Mouse (Mus musculus) urinary bladder, postnatal 36 days (tissue): Measurements from ENCODE around the gene Frmd4a.

Experiments used
- DNase-seq, 2 experiments: peaks; one replicate each; pipeline ENCODE4 v3.0.0; 2022; ENCODE audit warnings: low spot score in 2 of 2, mixed read lengths in 1 of 2

Frmd4a gene

GRCm38 (mm10) chr2:4486185-4486584 lies 468.7 kb downstream of the Frmd4a start:
- no peak for DNase-seq

DNA sequence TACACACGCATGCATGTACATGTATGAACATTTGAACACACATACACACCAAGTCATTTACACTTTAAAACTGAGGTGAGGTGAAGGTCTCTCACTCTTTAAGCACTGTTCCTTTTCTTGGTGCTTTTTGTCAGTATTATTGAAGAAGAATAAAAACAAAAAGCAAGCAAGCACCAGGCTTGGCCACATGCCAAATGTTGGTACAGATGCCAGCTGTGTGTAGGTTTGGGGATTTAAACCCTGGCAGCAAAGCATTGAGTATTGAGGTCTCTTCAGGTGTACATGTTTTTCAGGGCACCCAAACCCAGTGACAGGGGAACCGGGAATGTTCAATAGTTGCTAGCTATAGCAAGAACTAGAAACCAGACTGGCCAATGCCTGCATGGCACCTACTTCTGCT lies 469.8 kb downstream of the Frmd4a start:
- DNase-seq = no peak

GRCm38 (mm10) chr2:4490845-4491244 lies 473.3 kb downstream of the Frmd4a start:
- DNase-seq = no peak

DNA sequence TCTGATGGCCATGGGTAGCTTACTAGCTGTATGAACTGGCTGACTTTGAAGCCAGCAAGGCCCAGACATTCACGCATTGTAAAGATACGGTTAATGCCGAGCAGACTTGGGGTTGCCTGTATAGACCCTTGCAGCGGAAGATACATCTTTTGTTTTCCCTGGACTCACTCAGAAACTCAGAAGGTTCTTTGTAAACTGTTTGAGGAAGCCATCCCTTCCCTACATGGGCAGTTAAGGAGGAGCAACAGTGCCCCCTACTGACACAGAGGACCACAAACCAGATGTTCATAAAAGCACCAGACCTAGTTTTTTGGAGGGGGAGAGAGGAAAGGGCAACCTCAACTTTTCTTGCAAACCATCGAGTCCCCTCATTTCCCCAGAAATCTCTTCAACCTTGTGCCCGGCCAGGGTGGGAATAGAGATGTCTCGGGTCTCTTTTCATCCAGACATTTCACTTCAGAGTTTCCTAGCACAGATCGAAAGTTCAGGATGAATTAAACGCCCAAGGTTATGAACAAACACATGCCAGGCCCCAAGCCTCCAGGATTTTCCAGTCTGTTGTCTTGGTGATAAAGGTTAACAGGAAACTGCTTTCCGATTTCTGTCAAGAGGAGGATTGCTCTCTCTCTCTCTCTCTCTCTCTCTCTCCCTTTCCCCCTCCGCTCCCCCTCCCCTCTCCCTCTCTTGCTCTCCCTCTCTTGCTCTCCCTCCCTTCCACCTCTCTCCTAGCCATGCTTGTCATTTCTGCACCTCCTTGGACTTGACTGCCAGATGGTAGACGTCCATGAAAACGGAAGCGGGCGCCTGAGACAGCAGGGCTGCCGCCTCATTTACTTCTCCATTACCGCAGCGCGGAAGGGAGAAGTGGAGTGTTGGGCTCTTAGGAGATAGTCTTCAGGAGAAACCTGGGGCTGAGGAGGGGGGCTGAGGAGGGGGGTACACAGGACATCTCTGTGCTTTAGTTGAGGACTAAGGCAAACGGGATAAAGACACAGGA lies 475.3 kb downstream of the Frmd4a start:
- peak; percentile 65 to 75 for DNase-seq

- DNase-seq = no peak
These were observed 477.0 kb downstream of the Frmd4a start for GRCm38 (mm10) chr2:4494478-4494877.

DNA sequence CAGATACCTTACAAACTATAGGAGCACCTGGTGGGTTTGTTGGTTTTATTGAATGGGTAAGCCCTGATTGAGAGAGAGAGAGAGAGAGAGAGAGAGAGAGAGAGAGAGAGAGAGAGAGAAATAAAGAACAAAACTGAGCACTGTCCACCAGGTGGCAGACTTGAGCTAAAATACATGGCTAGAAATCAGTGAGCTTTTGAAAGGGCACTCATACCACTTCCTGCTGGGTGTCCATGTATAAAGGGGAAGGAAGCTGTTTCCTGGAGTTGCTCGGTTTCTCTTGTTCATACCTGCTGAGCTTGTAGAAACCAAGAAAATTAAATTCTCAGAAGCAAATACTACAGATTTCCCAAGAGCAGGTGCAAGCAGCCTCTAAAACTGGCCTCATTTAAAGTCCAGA lies 481.7 kb downstream of the Frmd4a start:
- peak; percentile 50 to 57 for DNase-seq

GRCm38 (mm10) chr2:4499916-4500315 lies 482.4 kb downstream of the Frmd4a start:
- DNase-seq = no peak

DNA sequence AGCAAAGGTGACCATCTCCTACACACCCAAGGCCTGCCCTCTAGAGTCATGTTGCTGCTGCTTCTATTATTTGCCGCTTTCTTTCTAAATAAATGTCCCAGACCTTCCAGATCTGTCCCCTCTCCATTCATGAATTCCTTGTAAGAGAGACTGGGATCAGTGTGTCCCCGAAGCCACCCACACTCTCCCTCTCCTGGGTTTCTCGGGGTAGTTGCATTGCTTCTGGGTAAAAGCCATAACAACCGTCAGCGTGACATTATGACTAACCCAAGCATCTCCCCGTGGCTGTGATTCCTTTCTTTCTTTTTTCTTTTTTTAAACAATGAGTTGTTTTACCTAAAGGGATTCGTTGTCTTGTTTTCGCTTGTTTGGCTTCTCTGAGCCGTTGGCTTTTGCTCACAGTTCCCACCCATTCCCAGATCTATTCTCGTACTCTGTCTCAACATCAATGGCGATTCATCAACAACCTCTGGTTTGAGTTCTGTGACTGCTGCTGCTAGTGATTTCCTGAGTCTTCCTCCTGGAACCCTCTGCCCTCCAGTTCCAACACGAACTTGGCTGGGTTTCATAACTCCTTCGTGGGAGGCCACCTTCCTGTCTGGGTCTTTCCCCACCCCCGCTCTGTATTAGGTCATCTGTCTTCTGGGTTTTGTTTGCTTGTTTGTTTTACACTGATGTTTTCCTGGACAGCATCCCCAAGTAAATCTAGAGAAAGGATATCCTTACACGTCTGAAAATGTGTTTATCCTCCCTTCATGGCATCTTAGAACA lies 483.9 kb downstream of the Frmd4a start:
- DNase-seq = no peak

DNA sequence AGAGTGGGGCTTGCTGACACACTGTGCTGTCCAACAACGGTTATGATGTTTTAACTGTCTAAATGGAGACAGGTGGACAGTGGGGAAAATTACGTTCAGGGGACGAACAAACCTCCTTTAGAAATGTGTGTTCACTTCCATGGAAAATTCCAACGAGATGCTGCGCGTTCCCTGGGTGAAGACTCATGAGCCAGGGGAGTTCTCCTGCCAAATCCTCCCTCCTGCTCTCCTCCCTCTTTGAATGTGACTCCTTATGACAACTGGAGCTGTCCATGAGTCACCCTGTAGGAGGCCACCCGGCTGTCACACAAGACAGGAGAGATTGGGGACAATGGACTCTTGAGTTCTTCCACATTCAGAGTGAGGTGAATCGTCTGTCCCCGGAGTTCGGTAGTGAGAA lies 486.9 kb downstream of the Frmd4a start:
- DNase-seq = no peak

- no peak for DNase-seq
These were observed 488.2 kb downstream of the Frmd4a start for GRCm38 (mm10) chr2:4505695-4506094.

GRCm38 (mm10) chr2:4506659-4507058 lies 489.1 kb downstream of the Frmd4a start:
- no peak for DNase-seq

GRCm38 (mm10) chr2:4507887-4508615 lies 490.5 kb downstream of the Frmd4a start:
- no peak for DNase-seq

- DNase-seq = no peak
These were observed 491.6 kb downstream of the Frmd4a start for GRCm38 (mm10) chr2:4508959-4509615.

- no peak for DNase-seq
These were observed 492.2 kb downstream of the Frmd4a start for GRCm38 (mm10) chr2:4509739-4510138.

DNA sequence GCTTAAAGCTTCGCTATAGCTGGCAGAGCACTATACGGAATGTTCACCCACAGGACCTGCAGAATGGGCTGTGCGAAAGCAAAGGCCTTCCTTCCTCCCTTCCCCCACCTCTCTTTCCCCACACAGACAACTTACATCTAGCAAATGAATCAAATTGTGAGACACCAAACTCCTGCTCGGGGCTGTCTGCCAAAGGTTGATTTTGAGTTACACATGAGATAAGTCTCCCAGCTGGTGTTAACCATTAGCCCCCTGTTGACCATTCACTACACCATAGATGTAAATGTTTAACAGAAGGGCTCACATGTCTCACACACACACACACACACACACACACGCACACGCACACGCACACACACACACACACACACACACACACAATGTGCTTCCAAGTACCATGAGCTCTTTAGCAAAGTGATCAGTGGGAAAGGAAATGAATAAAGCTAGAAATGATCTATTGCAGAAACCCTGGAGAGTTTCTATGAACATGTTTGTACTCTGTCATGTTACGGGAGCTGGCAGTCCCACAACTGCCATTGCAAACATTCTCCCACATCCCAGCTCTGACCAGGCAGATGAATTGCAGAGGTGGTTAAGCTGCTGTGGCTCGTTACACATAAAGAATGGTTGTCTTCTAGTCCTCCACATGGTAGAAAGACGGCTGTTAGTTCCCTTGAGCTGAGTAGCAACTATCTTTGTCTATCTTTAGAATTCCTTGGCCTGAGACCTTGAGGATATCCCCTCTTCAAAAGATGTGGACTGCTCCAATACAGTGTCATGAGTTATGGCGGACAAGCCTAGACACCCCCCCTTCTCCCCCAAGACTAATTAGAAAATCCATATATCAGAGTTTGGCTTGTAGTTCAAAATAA lies 492.9 kb downstream of the Frmd4a start:
- no peak for DNase-seq

- DNase-seq = no peak
These were observed 493.5 kb downstream of the Frmd4a start for GRCm38 (mm10) chr2:4511080-4511386.

DNA sequence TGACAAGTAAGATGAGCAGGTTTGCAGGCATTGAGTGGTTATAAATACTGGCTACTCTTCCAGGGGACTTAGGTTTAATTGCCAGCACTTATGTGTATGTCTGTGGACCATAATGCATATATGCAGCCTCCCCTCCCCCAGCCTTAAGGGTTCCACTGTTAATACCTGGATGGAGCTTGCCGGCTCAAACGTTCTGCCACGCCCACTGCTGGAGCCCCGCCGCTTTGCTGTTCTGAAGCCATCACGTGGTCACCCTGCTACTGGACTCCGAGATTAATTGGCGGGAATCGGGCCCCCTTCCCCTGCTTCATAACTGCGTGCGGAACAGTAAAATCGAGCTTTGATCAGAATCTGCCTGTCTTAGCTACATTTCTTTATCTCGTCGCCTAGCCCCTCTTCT lies 495.1 kb downstream of the Frmd4a start:
- DNase-seq = no peak

DNA sequence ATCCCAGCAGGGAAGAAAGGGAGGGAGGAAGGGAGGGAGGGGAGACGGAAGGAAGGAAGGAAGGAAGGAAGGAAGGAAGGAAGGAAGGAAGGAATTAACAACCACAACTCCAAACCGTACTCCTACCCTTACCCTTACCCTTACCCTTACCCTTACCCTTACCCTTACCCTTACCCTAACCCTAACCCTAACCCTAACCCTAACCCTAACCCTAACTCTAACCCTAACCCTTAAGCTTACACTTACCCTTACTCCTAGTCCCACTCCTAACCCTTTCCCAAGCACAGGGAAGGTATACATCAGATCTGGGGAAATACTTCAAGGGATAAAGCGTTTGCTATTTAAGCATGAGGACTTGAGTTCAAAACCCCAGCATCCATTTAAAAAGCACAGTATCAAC lies 498.4 kb downstream of the Frmd4a start:
- DNase-seq = no peak

- DNase-seq = no peak
These were observed 499.5 kb downstream of the Frmd4a start for GRCm38 (mm10) chr2:4516819-4517552.

- DNase-seq = peak in 1 of 2 experiments; percentile 15
These were observed 500.1 kb downstream of the Frmd4a start for GRCm38 (mm10) chr2:4517553-4518125.
